Mouse (Mus musculus): ENCODE measurements at regions not wholly inside any gene's neighbourhood (a gene's known extent, or its start where the extent isn't known, plus 50 kb on each side); places are given as distances from the start of the nearest gene placed in this dataset.

DNA sequence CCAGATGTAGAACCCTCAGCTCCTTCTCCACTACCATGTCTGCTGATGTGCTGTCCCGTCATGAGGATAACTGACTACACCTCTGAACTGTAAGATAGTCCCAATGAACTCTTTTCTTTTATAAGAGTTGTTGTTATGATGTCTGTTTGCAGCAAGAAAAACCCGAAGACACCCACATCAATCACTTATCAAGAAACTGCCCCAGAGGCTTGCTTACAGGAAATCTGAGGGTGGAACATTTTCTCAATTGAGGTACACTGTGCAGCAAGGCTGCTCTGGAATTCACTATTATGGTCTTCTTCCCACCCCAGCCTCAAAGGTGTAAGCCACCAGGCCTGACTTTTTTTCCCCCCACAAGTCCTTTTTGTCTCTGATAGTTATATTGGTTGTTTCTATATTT is 125.8 kb downstream of the Nab1 start:
- TF ChIP-seq CTCF (conservative IDR thresholded peaks at IDR 0.05; ENCODE audit: low read length) (no peak), POU5F1 (IDR thresholded peaks at IDR 0.05; ENCODE audit: borderline replicate concordance, low read length) (no peak), NANOG (IDR thresholded peaks at IDR 0.05; ENCODE audit: borderline replicate concordance, low read length) (no peak)

All from E14TG2a.4 (cell line).